Mouse (Mus musculus) heart, embryonic 11.5 days (tissue): ENCODE measurements around the gene Thap4. TPM values are rescaled to one million over a fixed set of nuclear protein-coding genes. Genes with fewer than 3 reads are reported as not detected.

ENCODE experiments used
- ATAC-seq: fragments of 200-750 bp; cut with Nextera tagmentation; replicated peaks from 2 replicates; pipeline ENCODE4 v1.8.0; 2017; ENCODE audit warnings: moderate library complexity; ENCODE audit not compliant: insufficient number of reproducible peaks, low FRiP score, low TSS enrichment
- H3K27ac ChIP-seq: fragments of 300-500 bp; sonication (generic); 2 replicates; pipeline ENCODE4 v1.5.1; 2014; ENCODE audit warnings: mild to moderate bottlenecking, low read depth, low read length
- H3K27me3 ChIP-seq: fragments of 300-500 bp; sonication (generic); 2 replicates; pipeline ENCODE4 v1.6.1; 2014; ENCODE audit warnings: mild to moderate bottlenecking, low read length, mixed read lengths; ENCODE audit not compliant: control insufficient read depth, insufficient read depth
- H3K36me3 ChIP-seq: fragments of 300-500 bp; sonication (generic); 2 replicates; pipeline ENCODE4 v1.6.1; 2014; ENCODE audit warnings: mild to moderate bottlenecking, low read length, moderate library complexity, mixed read lengths; ENCODE audit not compliant: control insufficient read depth, insufficient read depth
- H3K4me1 ChIP-seq: fragments of 300-500 bp; sonication (generic); 2 replicates; pipeline ENCODE4 v1.6.1; 2014; ENCODE audit warnings: low read length; ENCODE audit not compliant: control insufficient read depth, insufficient read depth
- H3K4me2 ChIP-seq: fragments of 300-500 bp; sonication (generic); 2 replicates; pipeline ENCODE4 v1.6.1; 2014; ENCODE audit warnings: mild to moderate bottlenecking, moderate library complexity
- H3K4me3 ChIP-seq: fragments of 300-500 bp; sonication (generic); 2 replicates; pipeline ENCODE4 v1.5.1; 2014; ENCODE audit warnings: low read depth, low read length
- H3K9ac ChIP-seq: fragments of 300-500 bp; sonication (generic); 2 replicates; pipeline ENCODE4 v1.6.1; 2014; ENCODE audit warnings: mild to moderate bottlenecking, low read depth, low read length, moderate library complexity
- H3K9me3 ChIP-seq: fragments of 300-500 bp; sonication (generic); replicated peaks from 2 replicates; pipeline ENCODE4 v1.6.1; 2016; ENCODE audit warnings: low read length; ENCODE audit not compliant: control insufficient read depth
- WGBS: fragments of 180-500 bp; shearing (Covaris S2); extraction: QIAGEN DNeasy Blood & Tissue Kit; methylation state at CpG from one replicate; pipeline ENCODE4 v1.1.7; 2014; ENCODE audit not compliant: insufficient replicate concordance; 5-methylcytosine and 5-hydroxymethylcytosine counted together
- polyA plus RNA-seq: library from polyadenylated mRNA; unstranded; fragments of >200 nt; fragmentation: Nextera tagmentation; extraction: Ambion mirVana; gene quantifications from 2 replicates; pipeline ENCODE4 v1.2.1, GENCODE M21; 2014

Thap4 gene
- polyA plus RNA-seq, 1 experiment from 2014 or later = 49.5 TPM

DNA sequence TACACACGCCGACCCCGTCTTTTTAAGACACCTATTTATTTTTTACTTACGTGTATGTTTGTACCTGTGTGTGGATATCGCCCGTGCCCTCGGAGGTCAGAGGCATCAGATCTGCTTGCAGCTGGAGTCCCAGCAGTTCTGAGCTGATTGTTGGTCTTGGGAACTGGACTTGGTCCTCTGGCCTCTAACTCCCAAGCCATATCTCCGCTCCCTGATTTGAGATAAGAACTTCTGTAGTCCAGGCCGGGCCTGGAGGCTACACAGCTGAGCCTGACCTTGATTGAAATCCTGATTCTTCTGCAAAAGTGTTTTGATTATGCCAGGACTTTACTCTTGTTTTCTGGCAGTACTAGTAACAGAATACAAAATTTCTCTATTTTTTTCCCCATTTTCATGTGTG lies 61.9 kb downstream of the Thap4 start:
- Histone ChIP-seq H3K9me3 (no peaks in the 10 kb centered on the region), H3K27ac (no peak overlapping the region), H3K4me3 (no peak overlapping the region), H3K4me1 (peaks cover 24% of the 10 kb centered on the region), H3K4me2 (no peak overlapping the region), H3K9ac (no peak overlapping the region), H3K27me3 (no peaks in the 10 kb centered on the region), H3K36me3 (peaks cover 2% of the 10 kb centered on the region; the same call in 1 of the 2 replicates)
- WGBS = 76% methylated on average over 9 of the region's 9 CpGs
- ATAC-seq = no peak

DNA sequence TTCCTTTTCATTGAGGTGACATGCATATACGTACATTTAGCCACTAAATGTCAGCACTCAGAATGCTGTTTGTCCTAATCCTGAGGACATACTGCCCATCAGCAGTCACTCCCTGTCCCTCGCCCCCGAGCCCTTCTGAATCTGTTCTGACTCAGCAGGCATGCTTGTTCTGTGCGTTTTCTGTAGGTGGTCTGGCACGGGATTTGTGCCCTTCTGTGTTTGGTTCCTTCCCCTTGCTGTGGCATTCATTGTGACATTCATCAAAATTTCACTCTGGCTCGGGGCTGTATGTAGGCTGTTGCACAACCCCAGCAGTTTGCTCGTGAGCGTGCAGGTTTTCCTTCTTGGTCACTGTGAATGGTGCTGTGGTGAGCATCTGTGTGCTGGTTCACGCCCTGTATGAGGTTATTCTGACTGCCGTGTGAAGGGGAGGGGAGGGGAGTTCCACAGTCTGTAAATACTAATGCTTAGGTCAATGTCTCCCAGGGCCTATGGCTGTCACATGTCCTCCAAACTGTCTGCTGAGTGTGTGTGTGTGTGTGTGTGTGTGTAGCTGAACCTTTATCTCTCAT lies 62.8 kb downstream of the Thap4 start:
- H3K27ac ChIP-seq = no peak overlapping the region
- 78% methylated on average over 10 of the region's 10 CpGs for WGBS
- no peak for ATAC-seq
- H3K36me3 ChIP-seq = peaks cover 2% of the 10 kb centered on the region; the same call in 1 of the 2 replicates
- H3K9ac ChIP-seq = no peak overlapping the region
- no peak overlapping the region for H3K4me3 ChIP-seq
- peaks cover 2% of the 10 kb centered on the region; the same call in 1 of the 2 replicates for H3K27me3 ChIP-seq
- H3K4me1 ChIP-seq = peaks cover 17% of the 10 kb centered on the region
- no peak overlapping the region for H3K4me2 ChIP-seq
- no peaks in the 10 kb centered on the region for H3K9me3 ChIP-seq

DNA sequence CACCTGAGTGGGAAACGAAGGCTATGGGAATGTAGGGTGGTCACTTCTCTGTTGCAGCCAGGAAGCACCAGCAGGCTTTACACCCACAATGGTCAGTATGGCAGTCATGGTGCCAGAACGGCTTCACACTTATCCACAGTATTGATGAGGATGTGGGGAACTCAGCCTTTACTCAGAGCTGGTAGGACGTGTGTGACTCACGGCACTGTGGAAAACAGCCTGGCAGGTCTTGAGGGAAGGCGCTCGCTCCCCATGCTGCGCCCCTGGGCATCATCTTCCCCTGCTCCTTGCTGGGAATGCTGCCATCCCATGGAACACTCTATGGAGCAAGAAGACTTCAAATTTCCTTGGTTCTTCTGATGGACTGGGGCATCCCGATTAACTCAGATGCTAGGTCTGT lies 63.6 kb downstream of the Thap4 start:
- no peak overlapping the region for H3K4me3 ChIP-seq
- H3K4me1 ChIP-seq = peaks cover 15% of the 10 kb centered on the region; the same call in 1 of the 2 replicates
- H3K9me3 ChIP-seq = no peaks in the 10 kb centered on the region
- H3K4me2 ChIP-seq = no peak overlapping the region
- peaks cover 2% of the 10 kb centered on the region; the same call in 1 of the 2 replicates for H3K36me3 ChIP-seq
- no peak for ATAC-seq
- H3K27ac ChIP-seq = no peak overlapping the region
- peaks cover 2% of the 10 kb centered on the region; the same call in 1 of the 2 replicates for H3K27me3 ChIP-seq
- WGBS = 91% methylated on average over 8 of the region's 8 CpGs
- no peak overlapping the region for H3K9ac ChIP-seq

DNA sequence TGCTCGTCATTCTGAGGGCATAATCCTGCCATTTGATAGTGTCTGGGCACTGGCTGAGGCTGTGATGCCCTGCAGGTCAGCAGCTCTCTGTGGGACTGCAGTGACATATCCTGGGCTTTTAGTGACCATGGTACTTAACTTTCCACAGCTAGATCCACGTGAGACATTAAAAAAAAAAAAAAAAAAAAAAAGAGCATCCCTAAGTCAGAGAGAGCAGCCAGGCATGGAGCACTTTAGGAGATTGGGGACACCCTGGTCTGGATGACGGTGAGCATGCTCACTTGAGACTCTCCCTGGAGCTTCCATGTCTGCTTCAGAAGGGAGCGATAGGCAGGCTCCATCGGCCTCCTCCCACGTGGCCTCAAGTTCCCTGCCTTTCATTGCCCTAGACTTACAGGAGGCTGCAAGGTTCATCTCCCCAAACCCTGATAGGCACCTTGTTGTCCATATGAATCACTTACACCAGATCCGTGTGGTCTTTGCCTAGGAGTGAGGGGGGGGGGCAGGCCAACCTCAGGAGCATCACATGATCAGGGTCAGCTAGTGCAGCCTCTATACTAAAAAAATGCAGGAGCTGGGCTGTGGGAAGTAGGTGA lies 64.7 kb downstream of the Thap4 start:
- Histone ChIP-seq H3K9ac (no peak overlapping the region), H3K9me3 (no peaks in the 10 kb centered on the region), H3K4me2 (no peak overlapping the region), H3K36me3 (peaks cover 2% of the 10 kb centered on the region; the same call in 1 of the 2 replicates), H3K27ac (no peak overlapping the region), H3K27me3 (peaks cover 5% of the 10 kb centered on the region; the same call in 1 of the 2 replicates), H3K4me1 (peaks cover 17% of the 10 kb centered on the region; the same call in 1 of the 2 replicates), H3K4me3 (no peak overlapping the region)
- WGBS = 74% methylated on average over 7 of the region's 7 CpGs
- ATAC-seq = no peak

DNA sequence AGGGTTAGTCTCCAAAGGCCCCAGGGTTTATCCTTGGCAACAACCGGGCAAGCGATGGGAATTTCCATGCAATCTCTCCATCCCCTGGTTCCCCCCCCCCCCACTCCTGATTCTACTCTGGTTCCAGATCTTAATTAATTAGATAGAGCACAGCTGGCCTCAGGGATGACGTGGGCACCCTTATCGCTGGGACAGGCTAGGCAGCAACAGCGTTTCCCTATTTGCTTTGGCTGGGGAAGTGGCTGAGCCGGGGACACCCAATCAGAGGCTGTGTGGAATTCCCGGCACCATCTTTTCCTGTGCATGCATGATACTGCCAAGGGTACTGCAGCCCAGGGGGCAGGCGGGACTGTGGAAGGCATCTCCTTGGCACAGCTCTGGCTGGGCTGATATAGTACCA lies 66.5 kb downstream of the Thap4 start:
- Histone ChIP-seq H3K9me3 (no peaks in the 10 kb centered on the region), H3K9ac (no peak overlapping the region), H3K4me3 (no peak overlapping the region), H3K4me1 (peaks cover 14% of the 10 kb centered on the region; the same call in 1 of the 2 replicates), H3K36me3 (peaks cover 2% of the 10 kb centered on the region; the same call in 1 of the 2 replicates), H3K4me2 (no peak overlapping the region), H3K27ac (no peak overlapping the region), H3K27me3 (peaks cover 5% of the 10 kb centered on the region; the same call in 1 of the 2 replicates)
- WGBS = 74% methylated on average over 8 of the region's 8 CpGs
- no peak for ATAC-seq

DNA sequence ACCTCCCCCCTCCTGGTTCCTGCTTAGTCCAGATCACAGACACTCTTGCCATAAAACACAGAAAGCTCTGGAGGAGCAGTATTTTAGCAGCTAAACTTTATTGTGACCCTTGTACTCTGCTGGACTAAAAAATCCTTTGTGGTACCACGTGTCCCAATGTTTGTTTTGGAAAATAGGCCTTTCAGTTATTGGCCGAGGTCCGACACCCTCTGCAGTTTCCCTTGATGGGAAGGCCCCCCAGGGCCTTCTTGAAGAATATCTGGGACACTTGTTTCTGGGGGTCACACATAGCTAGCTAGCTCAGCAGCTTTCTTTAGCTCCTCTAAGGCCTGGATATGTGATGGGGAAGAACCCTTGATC lies 67.7 kb downstream of the Thap4 start:
- peaks cover 2% of the 10 kb centered on the region; the same call in 1 of the 2 replicates for H3K36me3 ChIP-seq
- WGBS = 69% methylated on average over 3 of the region's 3 CpGs
- peak overlapping the region; percentile 73 for H3K4me3 ChIP-seq
- peaks cover 14% of the 10 kb centered on the region; the same call in 1 of the 2 replicates for H3K4me1 ChIP-seq
- peak overlapping the region; percentile 81; the same call in 1 of the 2 replicates for H3K9ac ChIP-seq
- no peak for ATAC-seq
- peak overlapping the region; percentile 94 for H3K4me2 ChIP-seq
- H3K27me3 ChIP-seq = peaks cover 5% of the 10 kb centered on the region; the same call in 1 of the 2 replicates
- H3K27ac ChIP-seq = no peak overlapping the region
- H3K9me3 ChIP-seq = no peaks in the 10 kb centered on the region

DNA sequence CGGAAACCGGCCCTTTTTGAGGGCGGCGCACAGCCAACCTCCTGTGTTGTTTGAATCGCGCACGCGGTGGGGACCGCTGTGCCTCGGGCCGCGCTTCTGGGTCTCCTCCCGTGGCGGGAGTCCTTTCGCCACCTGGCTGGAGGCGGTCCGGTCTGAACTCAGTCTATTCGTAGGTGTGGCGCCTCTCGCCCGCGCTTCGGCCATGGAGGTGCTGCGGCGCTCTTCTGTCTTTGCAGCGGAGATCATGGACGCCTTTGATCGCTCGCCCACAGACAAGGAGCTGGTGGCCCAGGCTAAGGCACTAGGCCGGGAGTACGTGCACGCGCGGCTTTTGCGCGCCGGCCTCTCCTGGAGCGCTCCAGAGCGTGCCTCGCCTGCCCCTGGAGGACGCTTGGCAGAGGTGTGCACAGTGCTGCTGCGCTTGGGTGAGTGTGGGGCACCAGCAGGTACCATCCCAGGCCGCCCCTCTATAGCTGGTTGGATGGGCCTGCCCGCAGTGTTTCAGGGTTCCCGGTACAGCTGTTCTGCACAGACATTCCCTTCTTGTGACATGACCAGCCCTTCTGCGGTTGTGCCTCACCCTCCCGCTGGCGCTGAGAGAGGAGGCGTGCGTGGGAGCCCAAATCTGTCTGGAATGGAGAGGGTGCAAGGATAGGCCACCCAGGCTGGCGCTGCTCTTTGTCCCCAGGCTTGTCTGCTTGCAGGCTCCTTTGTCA lies 68.3 kb downstream of the Thap4 start:
- H3K4me1 ChIP-seq = peaks cover 14% of the 10 kb centered on the region; the same call in 1 of the 2 replicates
- peaks cover under 1% of the 10 kb centered on the region; the same call in 1 of the 2 replicates for H3K36me3 ChIP-seq
- peak overlapping the region; percentile 94 for H3K4me2 ChIP-seq
- H3K4me3 ChIP-seq = peak overlapping the region; percentile 73
- WGBS = 4% methylated on average over 51 of the region's 51 CpGs
- peak; percentile 54 for ATAC-seq
- H3K9me3 ChIP-seq = no peaks in the 10 kb centered on the region
- peaks cover 5% of the 10 kb centered on the region; the same call in 1 of the 2 replicates for H3K27me3 ChIP-seq
- H3K9ac ChIP-seq = peak overlapping the region; percentile 81
- peak overlapping the region; percentile 15; the same call in 1 of the 2 replicates for H3K27ac ChIP-seq

DNA sequence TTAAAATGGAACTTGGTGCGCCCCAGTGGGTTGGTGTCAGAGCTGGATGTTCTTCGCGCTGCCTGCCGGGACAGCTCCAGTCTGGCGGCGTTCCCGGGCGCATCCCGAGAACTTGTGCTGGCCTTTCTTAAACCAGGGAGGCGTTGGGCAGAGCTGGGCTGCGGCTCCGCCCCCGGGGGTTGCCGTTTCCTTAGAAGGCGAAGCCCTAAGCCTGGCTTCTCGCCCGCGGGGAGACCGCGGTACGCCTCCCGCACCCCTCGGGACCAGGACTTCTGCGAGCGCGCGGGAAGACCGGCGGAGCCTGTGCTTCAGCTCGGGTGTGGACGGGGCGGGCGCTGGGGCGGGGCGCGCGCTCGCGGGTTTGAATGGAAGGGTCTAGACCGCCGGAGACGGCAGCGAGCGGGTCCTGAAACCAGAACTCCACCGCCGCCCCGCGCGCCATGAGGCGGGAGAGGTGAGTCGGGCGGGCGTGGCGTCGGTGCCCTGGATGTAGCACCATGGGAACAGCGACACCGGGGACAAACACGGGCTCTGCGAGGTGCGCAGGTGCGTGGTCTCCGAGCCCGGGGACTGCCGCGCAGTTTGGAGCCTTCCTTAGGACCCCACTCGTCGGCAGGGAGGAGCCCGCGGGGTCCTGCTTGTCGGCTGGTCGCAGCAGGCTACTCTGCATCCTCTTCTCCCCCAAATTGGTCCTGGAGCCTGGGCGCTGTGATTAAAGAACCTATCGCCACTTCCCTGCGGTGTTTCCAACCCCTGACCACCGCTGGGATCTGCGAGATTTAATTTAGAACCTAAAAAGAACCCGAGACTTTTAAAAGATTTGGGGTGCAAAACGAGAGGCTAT lies 69.0 kb downstream of the Thap4 start, which contains the start of gene Bok:
Bok (plus strand) TSS at position 260 of the 844 bp plus-strand sequence.
- peak within 1 kb of the TSS; percentile 15; the same call in 1 of the 2 replicates for H3K27ac ChIP-seq
- under 1% methylated on average over 77 of the region's 78 CpGs for WGBS

More for the DNA sequence above, 69.0 kb downstream of the Thap4 start, which contains the start of gene Bok:
- Histone ChIP-seq H3K4me2 (peak within 1 kb of the TSS; percentile 94), H3K27me3 (peaks cover 5% of the 10 kb centered on the region; the same call in 1 of the 2 replicates), H3K4me1 (peaks cover 14% of the 10 kb centered on the region; the same call in 1 of the 2 replicates), H3K4me3 (peak within 1 kb of the TSS; percentile 73), H3K9me3 (no peaks in the 10 kb centered on the region), H3K9ac (peak within 1 kb of the TSS; percentile 81), H3K36me3 (no peaks in the 10 kb centered on the region)
- peak; percentile 55 for ATAC-seq
